Mouse (Mus musculus): ENCODE results near the gene B9d1. TPM values are rescaled to one million over a fixed set of nuclear protein-coding genes. Genes with fewer than 3 reads are reported as not detected.

The B9d1 gene
- total and polyA plus RNA-seq, 2 experiments from 2014 or later = 6.5 to 34.6 TPM

- peaks cover 11% of the 10 kb centered on the region for H3K4me1 ChIP-seq (ENCODE audit: control insufficient read depth, insufficient read depth)
- H3K4me3 ChIP-seq (ENCODE audit: low read depth, low read length) = no peak overlapping the region
- TF ChIP-seq CTCF (IDR thresholded peaks at IDR 0.05; ENCODE audit: low read depth) (no peak), EP300 (IDR thresholded peaks at IDR 0.05; ENCODE audit: low read depth) (no peak)
- no peak for ATAC-seq (ENCODE audit: insufficient read depth, low read depth)
- no peak for DNase-seq (ENCODE audit: low spot score)
- 74% methylated on average over 1 of the region's 1 CpGs for WGBS
- H3K9me3 ChIP-seq (replicated peaks; ENCODE audit: control insufficient read depth, low read length) = no peaks in the 10 kb centered on the region
- H3K4me2 ChIP-seq (ENCODE audit: low read depth, low read length) = no peak overlapping the region
- peaks cover 52% of the 10 kb centered on the region for H3K36me3 ChIP-seq (replicated peaks; ENCODE audit: control insufficient read depth, insufficient read depth, low read length)
- H3K27me3 ChIP-seq (ENCODE audit: control insufficient read depth, insufficient read depth, low read length) = no peaks in the 10 kb centered on the region
- no peak overlapping the region for H3K27ac ChIP-seq (ENCODE audit: low read depth)
- H3K9ac ChIP-seq (replicated peaks; ENCODE audit: low read depth, low read length) = no peak overlapping the region
Observed at GRCm38 (mm10) chr11:61517971-61518370, 13.0 kb downstream of the B9d1 start.

- Histone ChIP-seq H3K4me1 (ENCODE audit: control insufficient read depth, insufficient read depth) (peaks cover 11% of the 10 kb centered on the region), H3K27ac (ENCODE audit: low read depth) (no peak overlapping the region), H3K4me2 (ENCODE audit: low read depth, low read length) (no peak overlapping the region), H3K4me3 (ENCODE audit: low read depth, low read length) (no peak overlapping the region), H3K36me3 (replicated peaks; ENCODE audit: control insufficient read depth, insufficient read depth, low read length) (peaks cover 50% of the 10 kb centered on the region), H3K9me3 (replicated peaks; ENCODE audit: control insufficient read depth, low read length) (no peaks in the 10 kb centered on the region), H3K27me3 (ENCODE audit: control insufficient read depth, insufficient read depth, low read length) (no peaks in the 10 kb centered on the region), H3K9ac (replicated peaks; ENCODE audit: low read depth, low read length) (no peak overlapping the region)
- no peak for ATAC-seq (ENCODE audit: insufficient read depth, low read depth)
- no peak for TF ChIP-seq CTCF (IDR thresholded peaks at IDR 0.05; ENCODE audit: low read depth)
- DNase-seq (ENCODE audit: low spot score) = no peak
- 69% methylated on average over 3 of the region's 3 CpGs for WGBS
Observed at GRCm38 (mm10) chr11:61518871-61519270, 13.9 kb downstream of the B9d1 start.

GRCm38 (mm10) chr11:61519484-61520107, 14.7 kb downstream of the B9d1 start:
- no peak overlapping the region for H3K4me2 ChIP-seq (ENCODE audit: low read depth, low read length)
- H3K27me3 ChIP-seq (ENCODE audit: control insufficient read depth, insufficient read depth, low read length) = no peaks in the 10 kb centered on the region
- DNase-seq (ENCODE audit: low spot score) (no peak), ATAC-seq (ENCODE audit: insufficient read depth, low read depth) (peak; percentile 27; the same call in 1 of the 2 replicates)
- H3K4me3 ChIP-seq (ENCODE audit: low read depth, low read length) = no peak overlapping the region
- H3K27ac ChIP-seq (ENCODE audit: low read depth) = peak overlapping the region; percentile 1; the same call in 1 of the 2 replicates
- TF ChIP-seq EP300 (IDR thresholded peaks at IDR 0.05; ENCODE audit: low read depth) (no peak), CTCF (IDR thresholded peaks at IDR 0.05; ENCODE audit: low read depth) (no peak)
- H3K9ac ChIP-seq (replicated peaks; ENCODE audit: low read depth, low read length) = no peak overlapping the region
- peaks cover 11% of the 10 kb centered on the region for H3K4me1 ChIP-seq (ENCODE audit: control insufficient read depth, insufficient read depth)
- H3K36me3 ChIP-seq (replicated peaks; ENCODE audit: control insufficient read depth, insufficient read depth, low read length) = peaks cover 50% of the 10 kb centered on the region
- 67% methylated on average over 3 of the region's 3 CpGs for WGBS
- no peaks in the 10 kb centered on the region for H3K9me3 ChIP-seq (replicated peaks; ENCODE audit: control insufficient read depth, low read length)

GRCm38 (mm10) chr11:61526872-61527271, 21.9 kb downstream of the B9d1 start:
- Histone ChIP-seq H3K4me2 (ENCODE audit: low read depth, low read length) (no peak overlapping the region), H3K9ac (replicated peaks; ENCODE audit: low read depth, low read length) (no peak overlapping the region), H3K9me3 (replicated peaks; ENCODE audit: control insufficient read depth, low read length) (no peaks in the 10 kb centered on the region), H3K4me3 (ENCODE audit: low read depth, low read length) (no peak overlapping the region), H3K36me3 (replicated peaks; ENCODE audit: control insufficient read depth, insufficient read depth, low read length) (peaks cover 17% of the 10 kb centered on the region), H3K27me3 (ENCODE audit: control insufficient read depth, insufficient read depth, low read length) (no peaks in the 10 kb centered on the region), H3K4me1 (ENCODE audit: control insufficient read depth, insufficient read depth) (no peaks in the 10 kb centered on the region), H3K27ac (ENCODE audit: low read depth) (no peak overlapping the region)
- DNase-seq (ENCODE audit: low spot score) (no peak), ATAC-seq (ENCODE audit: insufficient read depth, low read depth) (peak; percentile 14; the same call in 1 of the 2 replicates)
- 63% methylated on average over 1 of the region's 1 CpGs for WGBS
- TF ChIP-seq EP300 (IDR thresholded peaks at IDR 0.05; ENCODE audit: low read depth) (no peak), CTCF (IDR thresholded peaks at IDR 0.05; ENCODE audit: low read depth) (no peak)

- Histone ChIP-seq H3K9ac (replicated peaks; ENCODE audit: low read depth, low read length) (no peak overlapping the region), H3K27ac (ENCODE audit: low read depth) (no peak overlapping the region), H3K36me3 (replicated peaks; ENCODE audit: control insufficient read depth, insufficient read depth, low read length) (peaks cover 8% of the 10 kb centered on the region; the same call in 1 of the 2 replicates), H3K9me3 (replicated peaks; ENCODE audit: control insufficient read depth, low read length) (no peaks in the 10 kb centered on the region), H3K4me3 (ENCODE audit: low read depth, low read length) (no peak overlapping the region), H3K4me2 (ENCODE audit: low read depth, low read length) (no peak overlapping the region), H3K27me3 (ENCODE audit: control insufficient read depth, insufficient read depth, low read length) (no peaks in the 10 kb centered on the region), H3K4me1 (ENCODE audit: control insufficient read depth, insufficient read depth) (peaks cover 7% of the 10 kb centered on the region)
- ATAC-seq (ENCODE audit: insufficient read depth, low read depth) = no peak
- TF ChIP-seq EP300 (IDR thresholded peaks at IDR 0.05; ENCODE audit: low read depth) (no peak), CTCF (IDR thresholded peaks at IDR 0.05; ENCODE audit: low read depth) (no peak)
- no peak for DNase-seq (ENCODE audit: low spot score)
- WGBS = 58% methylated on average over 4 of the region's 4 CpGs
Observed at GRCm38 (mm10) chr11:61529268-61529713, 24.3 kb downstream of the B9d1 start.

GRCm38 (mm10) chr11:61532820-61533219, 27.9 kb downstream of the B9d1 start:
- Histone ChIP-seq H3K9me3 (replicated peaks; ENCODE audit: control insufficient read depth, low read length) (no peaks in the 10 kb centered on the region), H3K36me3 (replicated peaks; ENCODE audit: control insufficient read depth, insufficient read depth, low read length) (peaks cover 8% of the 10 kb centered on the region), H3K4me1 (ENCODE audit: control insufficient read depth, insufficient read depth) (peaks cover 7% of the 10 kb centered on the region), H3K4me2 (ENCODE audit: low read depth, low read length) (no peak overlapping the region), H3K27ac (ENCODE audit: low read depth) (peak overlapping the region; percentile 65), H3K9ac (replicated peaks; ENCODE audit: low read depth, low read length) (no peak overlapping the region), H3K4me3 (ENCODE audit: low read depth, low read length) (no peak overlapping the region), H3K27me3 (ENCODE audit: control insufficient read depth, insufficient read depth, low read length) (no peaks in the 10 kb centered on the region)
- ATAC-seq (ENCODE audit: insufficient read depth, low read depth) (no peak), DNase-seq (ENCODE audit: low spot score) (no peak)
- 75% methylated on average over 2 of the region's 2 CpGs for WGBS
- no peak for TF ChIP-seq CTCF (IDR thresholded peaks at IDR 0.05; ENCODE audit: low read depth)
